Mouse (Mus musculus) common myeloid progenitor, adult 5-6 weeks (primary cell): ENCODE results near the gene Tmem211. TPM values are rescaled to one million over a fixed set of nuclear protein-coding genes. Genes with fewer than 3 reads are reported as not detected.
A peak's percentile ranks its signal among the peaks of the same experiment; 100 is the strongest.

Source experiments
- ATAC-seq: replicated peaks from 2 replicates; pipeline ENCODE4 v1.8.0; 2016; ENCODE audit warnings: low read depth, mild to moderate bottlenecking, moderate TSS enrichment, inconsistent platforms; ENCODE audit not compliant: poor library complexity, severe bottlenecking
- total RNA-seq: library from RNA; stranded (forward); fragments of 200-1000, 187-1606 nt; gene quantifications from 2 replicates; pipeline ENCODE4 v1.2.3, GENCODE M21; 2017

The Tmem211 gene
- not detected in 2 replicates for total RNA-seq

- ATAC-seq = peak; percentile 87
Measured at GRCm38 (mm10) chr5:113226632-113227102, at the start of gene Tmem211. Gene Tmem211 (plus strand): TSS chr5:113226909.

- no peak for ATAC-seq
Measured at GRCm38 (mm10) chr5:113179451-113179842, 47.3 kb upstream of the Tmem211 start.

DNA sequence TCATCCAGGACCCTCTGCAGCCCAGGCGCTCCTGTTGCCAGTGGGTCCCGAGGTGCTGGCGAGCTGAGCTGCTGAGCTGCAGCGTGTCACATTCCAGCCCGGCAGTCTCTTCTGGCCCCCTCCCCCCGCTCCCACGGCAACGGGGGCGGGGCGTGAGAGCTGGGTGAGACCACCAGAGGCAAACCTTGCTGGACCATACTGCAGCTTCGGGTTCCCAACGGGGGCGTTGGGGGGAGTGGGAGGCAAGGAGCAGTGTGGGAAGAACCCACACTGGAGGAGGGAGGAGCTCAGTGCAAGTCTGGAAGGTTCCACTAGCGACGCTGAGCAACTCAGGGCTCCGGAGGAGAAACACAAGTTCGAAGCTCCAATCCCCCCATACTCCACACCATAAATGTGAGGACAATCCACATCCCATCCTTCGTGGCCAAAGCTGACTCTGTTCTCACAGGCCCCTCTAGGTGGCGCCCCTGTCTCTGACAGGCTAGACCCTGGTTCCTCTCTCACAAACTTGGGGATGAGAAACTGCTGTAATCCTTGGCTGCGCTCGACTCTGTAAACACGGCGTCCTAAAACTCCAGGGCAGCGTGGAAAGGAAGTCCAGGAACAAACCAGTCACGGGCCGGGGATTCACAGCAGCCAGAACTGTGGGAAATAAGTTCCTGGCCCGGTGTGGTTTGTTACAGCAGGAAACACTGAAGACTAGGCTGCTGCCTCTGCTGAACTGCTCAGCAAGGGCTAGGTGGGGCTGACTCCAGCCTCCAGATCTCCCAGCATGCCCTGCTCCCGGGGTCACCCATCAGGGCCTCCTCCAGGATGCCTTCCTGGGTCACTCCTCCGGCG is 46.6 kb upstream of the Tmem211 start:
- ATAC-seq = peak; percentile 80

DNA sequence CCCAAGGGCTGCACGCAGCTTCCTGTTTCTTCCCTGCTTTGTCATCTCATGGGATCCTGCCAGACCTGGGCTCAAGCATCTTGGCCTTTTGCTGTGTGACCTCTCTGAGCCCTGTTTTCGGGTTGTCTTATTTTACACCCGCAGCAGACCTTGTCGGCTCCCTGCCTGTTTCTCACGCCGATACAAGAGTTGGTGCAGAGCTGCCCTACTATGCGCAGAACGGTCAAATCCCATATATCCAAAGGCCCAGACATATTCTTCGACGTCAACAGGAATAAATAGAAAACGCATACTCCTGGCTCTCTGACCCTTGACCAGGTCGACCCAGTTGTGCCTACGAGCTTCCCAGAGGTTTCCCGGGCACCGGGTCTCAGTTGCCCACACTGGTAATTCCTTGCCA is 46.0 kb upstream of the Tmem211 start:
- ATAC-seq = peak; percentile 59; the same call in 1 of the 2 replicates

- ATAC-seq = peak; percentile 62
Measured at GRCm38 (mm10) chr5:113181441-113181840, 45.3 kb upstream of the Tmem211 start.

GRCm38 (mm10) chr5:113190558-113190957 is 36.2 kb upstream of the Tmem211 start:
- ATAC-seq = no peak

DNA sequence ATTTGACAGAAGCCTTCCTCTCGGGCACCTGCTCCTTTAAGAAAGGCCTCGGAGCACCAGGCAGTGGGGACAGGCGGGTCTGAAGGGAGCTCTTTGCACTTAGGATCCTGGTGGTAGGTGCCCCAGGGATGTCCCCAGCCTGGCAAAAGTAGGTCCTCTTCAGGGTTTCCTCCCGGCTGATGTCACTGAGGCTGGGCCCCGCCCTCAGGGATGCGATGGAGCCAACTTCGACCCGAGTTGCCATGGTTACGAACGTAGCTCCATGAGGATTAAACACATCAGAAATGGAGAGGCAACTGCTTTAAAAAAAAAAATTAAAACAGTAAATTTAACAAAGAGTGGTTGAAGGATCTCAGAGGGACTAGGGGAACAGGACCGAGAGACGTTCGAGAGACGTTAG is 34.8 kb upstream of the Tmem211 start:
- ATAC-seq = no peak

- ATAC-seq = no peak
Measured at GRCm38 (mm10) chr5:113193762-113194161, 32.9 kb upstream of the Tmem211 start.

DNA sequence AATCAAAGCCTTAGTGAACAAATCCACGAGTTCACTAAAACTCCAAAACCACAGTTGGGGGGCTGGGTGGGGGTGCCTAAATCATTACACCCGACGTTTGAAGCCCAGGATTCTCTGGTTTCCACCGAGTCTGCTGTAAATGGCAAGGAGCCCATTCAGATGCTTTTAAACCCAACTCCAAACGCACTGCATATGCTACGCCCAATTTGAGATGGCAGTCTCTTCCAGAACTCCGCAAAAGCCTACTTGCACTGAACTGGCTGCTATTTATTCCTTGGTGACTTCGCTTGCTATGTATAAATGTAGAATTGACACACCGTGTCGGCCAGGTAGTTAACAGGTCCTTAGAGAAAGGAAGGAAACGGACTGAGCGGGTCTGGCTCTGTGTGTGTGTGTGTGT is 31.3 kb upstream of the Tmem211 start:
- ATAC-seq = no peak

DNA sequence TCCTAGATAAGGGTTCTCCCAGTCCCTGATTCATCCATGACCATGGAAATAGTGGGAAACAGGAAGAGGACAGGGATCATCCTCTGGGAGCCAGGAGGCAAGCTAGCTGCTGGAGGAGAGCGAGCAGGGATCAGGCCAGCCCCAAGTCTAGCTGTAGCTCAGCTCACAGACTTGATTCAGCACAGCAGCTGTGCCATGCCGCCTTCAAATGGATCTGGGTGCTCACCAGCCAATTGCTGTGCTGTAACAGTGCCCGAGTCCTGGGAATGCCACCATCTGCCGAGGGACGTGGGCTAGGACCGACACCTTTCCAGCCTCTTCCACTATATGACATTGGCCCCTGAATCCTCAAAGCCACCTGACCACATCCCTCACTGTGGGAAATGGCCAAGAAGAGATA is 30.8 kb upstream of the Tmem211 start:
- no peak for ATAC-seq

DNA sequence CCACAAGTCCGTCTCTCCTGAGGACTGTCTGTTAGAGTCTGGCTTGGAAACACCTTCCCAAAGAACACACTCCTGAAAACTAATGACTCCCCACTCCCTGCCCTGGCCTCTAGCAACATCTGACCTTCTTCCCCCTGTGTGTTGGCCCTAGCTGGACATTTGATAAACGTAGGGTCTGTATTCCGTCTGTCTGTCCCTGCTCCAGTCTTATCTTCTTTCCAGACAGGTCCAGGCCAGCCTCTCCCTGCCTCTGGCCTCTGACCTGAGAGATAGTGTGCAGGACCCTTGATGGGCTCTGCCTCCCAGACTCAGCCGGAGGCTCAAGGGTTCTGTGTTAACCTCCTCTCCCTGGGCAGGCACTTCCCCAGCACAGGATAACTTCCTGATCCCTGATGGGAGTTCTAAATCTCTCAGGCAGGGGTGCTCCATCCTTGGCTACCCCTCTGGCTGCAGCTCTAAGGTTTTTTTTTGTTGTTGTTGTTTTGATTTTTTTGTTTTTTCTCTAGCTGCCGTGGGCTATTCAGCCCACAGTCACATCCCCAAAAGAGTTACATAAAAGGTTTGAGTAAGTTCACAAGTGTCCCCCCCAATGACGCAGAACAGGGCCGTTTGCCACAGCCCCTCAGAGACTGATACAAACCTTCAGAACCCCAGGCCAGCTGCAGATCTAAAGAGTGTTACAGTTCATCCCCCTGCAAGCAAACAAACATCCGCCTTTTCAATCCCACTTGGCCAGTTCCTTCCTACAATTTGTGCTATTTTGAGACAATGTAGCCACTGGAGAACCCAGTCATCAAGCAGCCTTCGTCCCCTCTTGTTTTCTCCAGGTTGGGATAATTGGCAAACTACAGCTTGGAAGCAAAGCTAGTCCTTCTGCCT is 29.6 kb upstream of the Tmem211 start:
- no peak for ATAC-seq

DNA sequence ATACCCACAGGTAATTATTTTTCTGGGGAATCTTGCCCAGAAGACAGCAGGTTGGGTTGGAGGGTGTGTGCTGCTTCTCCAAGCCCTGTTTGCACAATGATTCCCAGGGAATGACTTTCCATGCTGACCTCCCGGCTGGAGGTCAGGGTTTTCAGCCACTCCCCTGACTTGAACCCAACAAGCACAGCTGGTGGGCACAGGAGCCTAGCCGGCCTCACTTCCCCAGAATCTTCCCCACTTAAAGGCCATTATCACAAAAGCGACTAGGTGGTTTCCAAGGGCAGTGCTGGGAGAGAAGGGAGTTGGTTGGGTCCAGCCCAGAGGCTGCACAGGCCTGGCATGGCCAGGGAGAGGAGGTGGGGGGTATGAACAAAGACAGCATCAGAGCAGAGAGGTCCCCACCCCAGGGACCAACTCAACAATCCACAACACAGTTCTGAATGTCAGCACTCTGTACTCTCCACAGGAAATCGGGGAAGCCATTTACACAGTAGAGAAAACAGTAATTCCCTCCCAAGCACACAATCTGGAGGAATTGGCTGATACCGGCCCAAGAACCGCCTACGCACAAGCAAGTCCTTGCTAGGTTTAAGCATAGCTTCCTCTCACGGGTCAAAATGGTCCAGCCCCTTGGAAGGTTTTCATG is 27.5 kb upstream of the Tmem211 start:
- ATAC-seq = no peak

GRCm38 (mm10) chr5:113199772-113200134 is 27.0 kb upstream of the Tmem211 start:
- ATAC-seq = no peak

DNA sequence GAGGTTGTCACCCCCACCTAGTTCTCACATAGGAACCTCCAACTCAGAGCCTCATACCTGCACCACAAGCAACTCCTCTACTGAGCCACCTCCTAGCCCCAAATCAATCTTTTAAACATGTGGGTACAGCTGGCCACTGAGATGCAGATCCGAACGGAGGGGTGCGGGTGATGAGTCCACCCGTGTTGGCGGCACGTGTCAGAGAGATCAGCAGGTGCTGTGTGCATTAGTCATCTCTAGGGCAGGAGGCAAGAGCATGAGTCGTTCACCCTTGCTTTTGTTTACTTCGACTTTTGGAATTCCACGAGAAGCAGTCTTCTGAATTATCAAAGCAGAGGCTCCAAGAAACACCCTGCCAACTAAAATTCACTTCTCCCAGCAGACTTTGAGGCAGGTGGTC is 22.5 kb upstream of the Tmem211 start:
- no peak for ATAC-seq

GRCm38 (mm10) chr5:113206670-113207352 is 19.9 kb upstream of the Tmem211 start:
- peak; percentile 76 for ATAC-seq

DNA sequence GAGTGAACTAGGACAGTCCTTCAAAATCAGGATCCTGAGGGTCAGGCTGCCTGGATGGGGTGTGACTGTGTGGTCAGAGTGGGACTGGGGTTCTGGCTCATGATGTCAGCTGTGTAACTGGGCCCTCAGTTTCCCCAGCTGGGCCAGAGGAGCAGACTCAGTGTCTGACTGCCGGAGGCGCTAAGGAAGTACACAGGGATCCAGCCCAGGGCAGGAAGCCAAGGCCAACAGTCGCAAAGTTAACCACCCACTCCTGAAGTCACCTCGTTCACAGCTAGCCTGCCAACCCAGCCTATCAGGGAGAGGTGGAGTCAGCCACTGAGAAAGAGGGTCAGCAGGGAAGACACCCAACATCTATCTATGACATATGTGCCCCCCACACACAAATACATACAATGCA is 18.7 kb upstream of the Tmem211 start:
- ATAC-seq = no peak

DNA sequence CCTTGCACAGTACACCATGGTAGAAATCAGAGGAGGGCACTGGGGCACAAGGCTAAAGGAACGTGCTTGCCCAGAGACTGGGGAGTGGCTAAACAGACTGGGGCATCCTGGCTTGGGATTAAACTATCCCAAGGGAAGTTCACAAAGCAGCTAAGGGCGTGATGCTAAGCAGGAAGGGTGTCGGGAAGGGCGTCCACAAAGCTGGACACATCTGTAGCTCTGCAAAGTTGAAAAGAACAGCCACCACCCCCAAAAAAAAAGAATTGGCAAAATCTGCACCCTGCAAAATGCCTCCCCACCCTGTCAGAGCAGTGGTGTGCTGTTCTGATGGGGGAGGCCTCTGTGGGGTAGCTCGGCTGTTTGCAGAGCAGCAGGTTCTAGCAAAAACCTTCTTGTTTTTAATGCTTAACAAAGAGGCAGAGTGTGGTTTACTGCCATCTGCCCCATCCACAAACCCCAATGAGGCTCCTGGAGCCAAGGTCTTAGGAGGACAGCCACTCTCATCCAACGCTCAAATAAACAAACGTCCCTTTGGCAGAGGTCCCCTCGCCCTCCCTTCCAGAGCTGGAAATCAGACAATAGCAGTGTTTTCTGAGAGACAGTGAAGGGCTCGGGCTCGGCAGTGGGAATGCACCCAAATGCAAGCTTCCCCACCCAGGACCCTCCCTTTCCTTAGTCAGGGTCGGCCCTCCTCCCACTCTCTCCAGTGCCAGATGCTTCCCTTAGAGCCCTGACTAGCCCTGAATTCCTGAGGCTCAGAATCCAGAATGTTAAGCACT is 17.9 kb upstream of the Tmem211 start:
- ATAC-seq = no peak

DNA sequence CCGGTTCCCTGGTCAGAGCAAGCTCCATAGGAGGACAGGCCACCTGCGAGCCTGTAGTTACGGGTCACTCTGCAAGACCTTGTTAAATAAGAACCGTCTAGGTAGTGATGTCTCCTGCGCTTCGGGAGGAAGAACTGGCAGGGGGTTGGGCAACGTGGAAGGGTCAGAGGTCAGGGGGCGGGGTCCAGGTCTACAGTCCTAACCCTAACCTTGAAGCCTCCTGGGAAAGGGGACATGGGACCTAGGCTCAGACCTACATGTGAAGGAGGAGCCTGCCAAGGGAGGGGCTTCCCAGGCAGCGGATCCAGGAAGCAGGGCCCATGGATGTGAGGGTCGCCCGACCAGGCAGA is 17.3 kb upstream of the Tmem211 start:
- ATAC-seq = no peak

- ATAC-seq = peak; percentile 31; the same call in 1 of the 2 replicates
Measured at GRCm38 (mm10) chr5:113209898-113210297, 16.8 kb upstream of the Tmem211 start.
